Mouse (Mus musculus) CH12F3 (cell line): ENCODE measurements around the gene Trpm7.

Experiments
- in situ Hi-C: fragments of 300-500 bp; cut with MboI; formaldehyde crosslinking; loops from 2 replicates; pipeline ENCODE4 v1.14.3; 2020; ENCODE audit warnings: low sequenced_read_pairs

The Trpm7 gene

GRCm38 (mm10) chr2:126755664-126756063 lies 120.4 kb downstream of the Trpm7 start:
- in situ Hi-C loops = no loop called here

- in situ Hi-C loops = no loop called here
Measured at GRCm38 (mm10) chr2:126743389-126743788, 132.6 kb downstream of the Trpm7 start.
